Mouse (Mus musculus): ENCODE measurements around the gene Tmem242.

Gene Tmem242

GRCm38 (mm10) chr17:5386885-5387545, 53.0 kb downstream of the Tmem242 start:
- intact Hi-C loops (cut with DNase I): no loop called here

- intact Hi-C loops (cut with DNase I): no loop called here
These were observed 54.4 kb downstream of the Tmem242 start for GRCm38 (mm10) chr17:5385694-5386093.

- intact Hi-C loops (cut with DNase I): no loop called here
These were observed 62.1 kb downstream of the Tmem242 start for GRCm38 (mm10) chr17:5377930-5378310.

- intact Hi-C loops (cut with DNase I): no loop called here
These were observed 62.7 kb downstream of the Tmem242 start for GRCm38 (mm10) chr17:5377151-5377929.

GRCm38 (mm10) chr17:5372951-5373350, 67.1 kb downstream of the Tmem242 start:
- intact Hi-C loops (cut with DNase I): no loop called here

- intact Hi-C loops (cut with DNase I): no loop called here
These were observed 68.5 kb downstream of the Tmem242 start for GRCm38 (mm10) chr17:5371521-5371920.

- intact Hi-C loops (cut with DNase I): no loop called here
These were observed 69.0 kb downstream of the Tmem242 start for GRCm38 (mm10) chr17:5371032-5371431.

- intact Hi-C loops (cut with DNase I): no loop called here
These were observed 74.1 kb downstream of the Tmem242 start for GRCm38 (mm10) chr17:5365992-5366398.

Small RNA genes lying within 50 kb of the gene (microRNA-seq; reads per million reads assigned to microRNA genes)
- gene Gm22475: 0 reads per million in 2 experiments

All from adrenal gland (tissue).